13 mouse cellular contexts compared by ENCODE assay signal in the genomic region with DNA sequence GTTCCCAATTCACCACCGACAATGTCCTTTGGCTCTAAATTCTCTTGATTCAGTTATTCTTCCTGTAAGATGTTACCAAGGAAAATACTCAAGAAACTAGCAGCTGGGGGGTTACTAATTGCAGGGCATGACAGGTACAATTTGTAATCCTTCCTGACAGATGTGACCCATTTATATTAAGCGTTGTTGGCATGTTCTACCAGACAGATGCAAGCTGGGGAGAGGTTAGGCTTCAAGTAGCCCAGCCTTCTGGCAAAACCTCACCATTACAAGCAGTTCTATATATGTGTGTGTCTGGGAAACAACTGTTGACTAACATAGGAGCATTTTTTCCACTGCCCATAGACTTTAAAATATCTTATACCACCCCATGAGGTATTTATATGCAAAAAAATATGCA.
"Had no signal": no experiment of that assay in that cellular context is flagged by ENCODE, and none has a peak within 500 bp of the region (broad histone marks: within the 10 kb centered on the region; RNA-seq: fewer than 3 reads in every experiment).

No protein-coding gene starts in this region.

- H3K27me3 ChIP-seq: kidney, embryonic 15.5 days; liver, embryonic 12.5 days had no signal

- H3K9ac ChIP-seq: kidney, embryonic 15.5 days; liver, embryonic 12.5 days; lung, embryonic 14.5 days had no signal

- H3K4me1 ChIP-seq: kidney, embryonic 15.5 days; limb, embryonic 10.5 days; liver, embryonic 12.5 days; midbrain, embryonic 10.5 days had no signal

- DNase-seq: kidney, postnatal 14 days; lung, embryonic 14.5 days; lung, postnatal 10 days; lung, postnatal 4 days; spleen, adult 18-20 months; thymus, adult 18-20 months; thymus, postnatal 14 days had no signal

- H3K9me3 ChIP-seq: kidney, embryonic 15.5 days; limb, embryonic 10.5 days; liver, embryonic 12.5 days; midbrain, embryonic 10.5 days had no signal

- H3K4me2 ChIP-seq: kidney, embryonic 15.5 days; liver, embryonic 12.5 days; lung, embryonic 14.5 days had no signal

- H3K27ac ChIP-seq: kidney, embryonic 15.5 days; left cerebral cortex, adult 2 months; limb, embryonic 10.5 days; liver, embryonic 12.5 days; midbrain, embryonic 10.5 days had no signal

- H3K36me3 ChIP-seq: kidney, embryonic 15.5 days; limb, embryonic 10.5 days; liver, embryonic 12.5 days; midbrain, embryonic 10.5 days had no signal

- H3K4me3 ChIP-seq: kidney, embryonic 15.5 days; left cerebral cortex, adult 2 months; limb, embryonic 10.5 days; liver, embryonic 12.5 days; midbrain, embryonic 10.5 days had no signal

- ATAC-seq: liver, embryonic 12.5 days; midbrain, embryonic 16.5 days had no signal
